Mouse (Mus musculus) retina, adult 2 months (tissue): ENCODE measurements around the gene Actr8.

Experiments
- DNase-seq: peaks from one replicate; pipeline ENCODE4 v3.0.0-alpha.2; 2012; ENCODE audit warnings: low read depth, low spot score

Gene Actr8

GRCm38 (mm10) chr14:29978254-29979204 is at the start of gene Actr8:
TSS of gene Actr8 (plus strand) at chr14:29978337.
- DNase-seq: peak; percentile 72

GRCm38 (mm10) chr14:29928966-29929365 is 49.2 kb upstream of the Actr8 start:
- no peak for DNase-seq

GRCm38 (mm10) chr14:29935516-29935915 is 42.6 kb upstream of the Actr8 start:
- DNase-seq: no peak

- no peak for DNase-seq
These were observed 40.7 kb upstream of the Actr8 start for GRCm38 (mm10) chr14:29937466-29937865.

GRCm38 (mm10) chr14:29939600-29940312 is 38.4 kb upstream of the Actr8 start:
- DNase-seq: no peak

GRCm38 (mm10) chr14:29940313-29940812 is 37.8 kb upstream of the Actr8 start:
- no peak for DNase-seq

GRCm38 (mm10) chr14:29940877-29941276 is 37.3 kb upstream of the Actr8 start:
- peak; percentile 26 for DNase-seq

- no peak for DNase-seq
These were observed 31.3 kb upstream of the Actr8 start for GRCm38 (mm10) chr14:29946761-29947309.

GRCm38 (mm10) chr14:29950805-29951204 is 27.3 kb upstream of the Actr8 start:
- no peak for DNase-seq

- DNase-seq: no peak
These were observed 20.7 kb upstream of the Actr8 start for GRCm38 (mm10) chr14:29957393-29957792.

GRCm38 (mm10) chr14:29967611-29968010 is 10.5 kb upstream of the Actr8 start:
- DNase-seq: no peak

- DNase-seq: peak; percentile 97
These were observed 9.9 kb upstream of the Actr8 start, which contains the start of gene Selenok for GRCm38 (mm10) chr14:29968075-29968821. TSS of gene Selenok (plus strand) at chr14:29968308.

- no peak for DNase-seq
These were observed 6.7 kb upstream of the Actr8 start for GRCm38 (mm10) chr14:29971446-29971845.

GRCm38 (mm10) chr14:29971993-29972392 is 6.1 kb upstream of the Actr8 start:
- DNase-seq: no peak

- no peak for DNase-seq
These were observed 1.2 kb upstream of the Actr8 start for GRCm38 (mm10) chr14:29976927-29977326.

GRCm38 (mm10) chr14:29980447-29981205 is 2.5 kb downstream of the Actr8 start:
- no peak for DNase-seq

- DNase-seq: no peak
These were observed 8.0 kb downstream of the Actr8 start for GRCm38 (mm10) chr14:29986096-29986495.

- DNase-seq: no peak
These were observed 9.1 kb downstream of the Actr8 start for GRCm38 (mm10) chr14:29987276-29987675.

GRCm38 (mm10) chr14:29987739-29988138 is 9.6 kb downstream of the Actr8 start:
- no peak for DNase-seq

GRCm38 (mm10) chr14:29988337-29988736 is 10.2 kb downstream of the Actr8 start:
- DNase-seq: no peak

- DNase-seq: no peak
These were observed 16.8 kb downstream of the Actr8 start for GRCm38 (mm10) chr14:29994976-29995375.
